Mouse (Mus musculus): ENCODE data around the gene Ccl1. TPM values are rescaled to one million over a fixed set of nuclear protein-coding genes. Genes with fewer than 3 reads are reported as not detected.
A peak's percentile ranks its signal among the peaks of the same experiment; 100 is the strongest.

The Ccl1 gene
- not detected in 2 replicates for polyA plus RNA-seq (2015; fragmentation: Nextera tagmentation; extraction: Ambion mirVana)

DNA sequence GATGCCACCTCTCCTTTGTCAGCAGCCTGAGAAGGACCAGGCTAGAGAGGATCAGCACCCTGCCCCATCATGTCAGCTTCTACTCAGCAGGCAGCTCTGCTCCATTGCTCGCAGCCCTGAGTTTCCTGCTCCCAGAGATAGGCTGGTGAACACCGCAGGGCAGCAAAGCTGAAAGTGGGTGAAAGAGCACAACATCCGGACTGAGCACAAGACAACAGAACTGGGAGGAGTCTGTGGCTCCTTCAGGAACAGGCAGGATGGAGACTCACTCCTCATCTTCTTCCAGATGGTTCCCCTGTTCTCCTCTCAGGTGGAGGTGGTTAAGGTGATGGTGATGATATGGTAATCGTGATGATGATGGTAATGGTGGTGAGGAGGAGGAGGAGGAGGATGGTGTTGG, at the start of gene Ccl1:
Ccl1 (minus strand) TSS at position 101 of the 400 bp plus-strand sequence.
- whole genome bisulfite sequencing = 70% methylated on average over 4 of the region's 4 CpGs
- Histone ChIP-seq H3K4me1 (no peaks in the 10 kb centered on the region), H3K9ac (no peak within 1 kb of the TSS), H3K9me3 (replicated peaks) (no peaks in the 10 kb centered on the region), H3K4me2 (no peak within 1 kb of the TSS), H3K27me3 (0 out of 2 replicates have a peak, but pooled peaks cover 7% of the 10 kb centered on the region), H3K36me3 (no peaks in the 10 kb centered on the region), H3K4me3 (replicated peaks) (no peak within 1 kb of the TSS), H3K27ac (no peak within 1 kb of the TSS)
- no peak for ATAC-seq (replicated peaks; ENCODE audit: low FRiP score)

DNA sequence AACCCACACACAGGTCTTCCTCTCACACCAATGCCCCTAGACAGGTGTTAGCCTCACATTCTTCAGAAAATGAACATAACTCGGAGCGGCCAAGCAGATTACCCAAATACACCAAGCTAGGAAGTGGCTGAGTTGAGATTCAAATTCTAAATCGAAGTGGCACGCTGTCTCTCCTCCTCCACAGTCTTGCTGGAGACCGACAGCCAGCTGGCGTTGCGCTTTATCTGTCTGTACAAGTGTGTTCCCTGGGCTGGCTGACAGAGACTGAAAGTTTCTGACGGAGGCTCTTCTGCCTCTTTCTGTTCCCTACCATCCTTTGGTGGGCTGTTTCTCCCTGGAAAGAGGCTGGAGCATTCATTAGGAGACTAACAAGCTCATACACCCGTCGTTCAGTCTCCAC, 45.5 kb upstream of the Ccl1 start:
- Histone ChIP-seq H3K4me1 (no peaks in the 10 kb centered on the region), H3K9ac (no peak overlapping the region), H3K4me2 (no peak overlapping the region), H3K4me3 (replicated peaks) (no peak overlapping the region), H3K36me3 (no peaks in the 10 kb centered on the region), H3K27ac (no peak overlapping the region), H3K27me3 (peaks cover 40% of the 10 kb centered on the region), H3K9me3 (replicated peaks) (no peaks in the 10 kb centered on the region)
- 86% methylated on average over 10 of the region's 10 CpGs for WGBS
- ATAC-seq (replicated peaks; ENCODE audit: low FRiP score) = no peak

DNA sequence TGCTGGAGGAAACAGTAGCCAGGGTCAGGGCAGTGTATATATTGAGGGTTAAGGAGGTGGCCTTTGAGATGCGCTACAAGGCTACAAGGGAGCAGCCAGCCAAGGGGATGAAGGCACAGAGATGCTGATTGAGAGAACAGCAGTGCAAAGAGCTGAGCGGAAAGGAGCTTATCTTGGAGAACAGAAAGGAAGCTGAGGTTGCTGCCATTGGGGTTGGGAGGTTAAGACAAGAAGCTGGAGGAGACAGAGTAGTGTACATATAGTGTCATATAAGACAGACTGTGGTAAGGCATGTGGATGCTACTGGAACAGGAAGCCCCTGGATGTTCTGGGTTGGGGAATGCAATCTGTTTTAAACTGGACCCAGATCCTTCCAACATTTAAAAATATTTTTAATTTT, 35.4 kb upstream of the Ccl1 start:
- ATAC-seq (replicated peaks; ENCODE audit: low FRiP score) = no peak
- H3K4me1 ChIP-seq = peaks cover 23% of the 10 kb centered on the region
- H3K36me3 ChIP-seq = no peaks in the 10 kb centered on the region
- H3K9me3 ChIP-seq (replicated peaks) = no peaks in the 10 kb centered on the region
- peak overlapping the region; percentile 23; the same call in 1 of the 2 replicates for H3K4me2 ChIP-seq
- peaks cover 13% of the 10 kb centered on the region for H3K27me3 ChIP-seq
- H3K4me3 ChIP-seq (replicated peaks) = no peak overlapping the region
- whole genome bisulfite sequencing = 27% methylated on average over 2 of the region's 2 CpGs
- peak overlapping the region; percentile 42 for H3K27ac ChIP-seq
- H3K9ac ChIP-seq = no peak overlapping the region

DNA sequence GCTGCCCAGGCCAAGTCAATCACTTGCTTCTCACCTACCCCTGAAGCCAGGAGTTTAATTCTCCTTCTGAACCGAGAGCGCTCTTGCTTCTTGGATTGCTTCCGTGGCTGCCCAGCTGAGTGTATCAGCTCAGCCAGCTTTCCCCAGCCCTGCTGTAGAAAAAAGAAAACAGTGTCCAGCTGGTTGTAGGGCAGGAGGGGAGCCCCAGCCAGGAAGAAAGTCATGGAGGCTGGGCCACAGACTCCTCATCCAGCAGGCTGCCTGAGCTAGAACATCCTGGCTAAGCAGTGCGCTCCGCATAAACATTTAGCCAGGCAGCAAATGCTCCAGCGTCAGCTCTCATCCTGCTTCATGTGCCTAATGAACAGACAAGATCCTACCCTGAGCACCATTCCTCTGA, 34.9 kb upstream of the Ccl1 start:
- peak; percentile 64; the same call in 1 of the 2 replicates for ATAC-seq (replicated peaks; ENCODE audit: low FRiP score)
- no peak overlapping the region for H3K4me3 ChIP-seq (replicated peaks)
- H3K27me3 ChIP-seq = peaks cover 13% of the 10 kb centered on the region
- WGBS = 9% methylated on average over 6 of the region's 6 CpGs
- H3K36me3 ChIP-seq = no peaks in the 10 kb centered on the region
- peak overlapping the region; percentile 23 for H3K4me2 ChIP-seq
- H3K9ac ChIP-seq = no peak overlapping the region
- H3K4me1 ChIP-seq = peaks cover 19% of the 10 kb centered on the region
- H3K9me3 ChIP-seq (replicated peaks) = no peaks in the 10 kb centered on the region
- H3K27ac ChIP-seq = peak overlapping the region; percentile 42

DNA sequence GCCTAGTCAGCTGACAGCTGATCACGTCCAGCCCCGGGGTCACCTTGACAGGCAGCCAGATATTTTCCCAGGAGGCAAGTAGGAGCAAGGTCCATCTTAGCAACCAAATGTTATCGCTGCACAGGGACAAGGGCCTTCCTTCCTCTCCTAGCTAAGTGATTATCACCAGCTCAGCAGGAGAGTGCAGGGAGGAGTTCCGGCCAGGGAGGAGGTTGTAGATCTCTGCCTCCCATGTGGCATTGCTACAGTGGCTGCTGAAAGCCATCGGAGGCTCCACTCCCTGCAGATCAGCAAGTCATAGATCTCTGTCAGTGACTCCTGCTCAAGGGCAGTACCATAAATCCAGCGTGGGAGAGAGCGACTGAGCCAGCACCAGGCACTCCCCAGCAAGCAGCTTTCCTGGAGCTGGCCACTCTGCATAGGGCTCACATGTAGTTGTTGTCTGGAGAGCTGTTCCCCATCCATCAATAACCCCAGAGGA, 34.5 kb upstream of the Ccl1 start:
- no peaks in the 10 kb centered on the region for H3K36me3 ChIP-seq
- peaks cover 17% of the 10 kb centered on the region for H3K4me1 ChIP-seq
- peak overlapping the region; percentile 42 for H3K27ac ChIP-seq
- no peaks in the 10 kb centered on the region for H3K9me3 ChIP-seq (replicated peaks)
- H3K9ac ChIP-seq = no peak overlapping the region
- peak; percentile 90 for ATAC-seq (replicated peaks; ENCODE audit: low FRiP score)
- peak overlapping the region; percentile 23 for H3K4me2 ChIP-seq
- H3K4me3 ChIP-seq (replicated peaks) = no peak overlapping the region
- peaks cover 13% of the 10 kb centered on the region for H3K27me3 ChIP-seq
- 5% methylated on average over 7 of the region's 7 CpGs for WGBS

DNA sequence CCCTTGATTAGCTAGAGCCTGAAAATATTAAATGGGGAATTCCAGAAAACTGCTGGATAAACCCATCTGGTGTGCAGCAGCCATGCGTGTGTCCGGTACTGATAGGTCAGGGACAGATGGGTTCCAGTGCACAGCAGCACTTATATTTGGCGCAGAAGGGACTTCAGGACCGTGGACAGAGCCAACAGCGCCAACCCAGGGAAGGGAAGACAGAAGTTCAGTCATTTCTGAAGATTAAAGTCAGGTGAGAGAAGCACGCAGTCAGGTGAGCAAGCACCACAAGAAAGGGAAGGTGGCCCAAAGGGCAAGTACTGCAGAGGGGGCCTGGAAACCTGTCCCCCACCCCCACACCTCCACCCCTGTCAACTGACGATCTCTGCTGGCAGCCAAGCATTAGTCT, 7.7 kb upstream of the Ccl1 start:
- 40% methylated on average over 7 of the region's 7 CpGs for WGBS
- no peak overlapping the region for H3K9ac ChIP-seq
- no peaks in the 10 kb centered on the region for H3K36me3 ChIP-seq
- H3K27me3 ChIP-seq = 0 out of 2 replicates have a peak, but pooled peaks cover 12% of the 10 kb centered on the region
- no peaks in the 10 kb centered on the region for H3K4me1 ChIP-seq
- no peaks in the 10 kb centered on the region for H3K9me3 ChIP-seq (replicated peaks)
- no peak for ATAC-seq (replicated peaks; ENCODE audit: low FRiP score)
- H3K27ac ChIP-seq = no peak overlapping the region
- H3K4me2 ChIP-seq = no peak overlapping the region
- no peak overlapping the region for H3K4me3 ChIP-seq (replicated peaks)

DNA sequence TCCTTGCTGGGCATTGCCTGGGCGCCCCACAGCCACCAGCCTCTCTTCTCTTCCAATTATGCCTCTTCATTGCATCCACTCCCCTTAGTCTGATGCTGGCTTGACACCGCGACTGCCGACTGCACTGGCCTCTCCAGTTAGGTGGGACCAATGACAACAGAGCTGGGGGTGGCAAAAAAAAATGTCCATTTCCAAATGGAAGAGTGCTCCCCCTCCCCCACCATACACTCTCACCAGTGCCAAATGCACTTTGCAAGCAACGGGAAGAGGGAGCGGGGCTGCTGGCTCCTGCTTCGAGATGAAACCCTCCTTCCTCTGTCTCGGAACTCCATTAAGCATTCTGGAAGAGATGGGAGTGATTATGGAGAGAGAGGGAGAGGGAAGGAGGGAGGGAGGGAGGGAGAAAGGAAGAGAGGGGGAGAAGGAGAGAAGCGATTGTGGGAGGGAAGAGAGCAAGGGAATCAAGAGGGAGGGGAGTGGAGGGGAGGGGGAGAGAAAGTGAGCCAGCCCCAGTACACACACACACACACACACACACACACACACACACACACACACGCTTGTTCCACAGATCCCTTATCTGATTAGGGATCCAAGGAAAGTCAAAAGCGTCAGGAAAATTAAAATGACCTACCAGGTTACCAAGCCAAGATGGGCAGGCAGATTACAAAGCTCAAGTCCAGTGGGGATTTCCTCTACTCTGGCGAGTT, 5.0 kb upstream of the Ccl1 start:
- H3K9ac ChIP-seq = no peak overlapping the region
- H3K27ac ChIP-seq = no peak overlapping the region
- no peaks in the 10 kb centered on the region for H3K36me3 ChIP-seq
- H3K27me3 ChIP-seq = 0 out of 2 replicates have a peak, but pooled peaks cover 12% of the 10 kb centered on the region
- WGBS = 16% methylated on average over 12 of the region's 12 CpGs
- H3K4me3 ChIP-seq (replicated peaks) = no peak overlapping the region
- H3K4me2 ChIP-seq = no peak overlapping the region
- H3K4me1 ChIP-seq = no peaks in the 10 kb centered on the region
- no peaks in the 10 kb centered on the region for H3K9me3 ChIP-seq (replicated peaks)
- no peak for ATAC-seq (replicated peaks; ENCODE audit: low FRiP score)

DNA sequence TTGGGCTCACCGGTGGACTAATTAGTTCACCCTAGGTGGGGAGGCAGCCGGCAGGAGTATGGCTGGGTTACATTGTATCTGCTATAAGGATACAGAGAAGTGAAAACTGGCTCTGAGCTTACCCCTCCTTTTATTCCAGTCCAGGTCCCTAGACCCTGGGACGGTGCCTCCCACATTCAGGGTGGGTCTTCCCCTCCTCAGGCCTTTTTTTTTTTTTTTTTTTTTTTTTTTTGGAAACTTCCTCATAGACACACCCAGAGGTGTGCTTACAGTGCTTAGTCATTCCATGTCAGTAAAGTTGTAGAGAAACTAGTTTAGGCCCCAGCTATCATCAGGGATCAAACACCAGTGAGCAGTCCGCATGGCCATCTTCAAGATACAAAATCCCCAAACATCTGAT, 7.6 kb downstream of the Ccl1 start:
- H3K4me1 ChIP-seq = no peaks in the 10 kb centered on the region
- H3K9ac ChIP-seq = no peak overlapping the region
- H3K27me3 ChIP-seq = no peaks in the 10 kb centered on the region
- no peaks in the 10 kb centered on the region for H3K36me3 ChIP-seq
- H3K4me3 ChIP-seq (replicated peaks) = no peak overlapping the region
- no peak overlapping the region for H3K4me2 ChIP-seq
- H3K9me3 ChIP-seq (replicated peaks) = no peaks in the 10 kb centered on the region
- ATAC-seq (replicated peaks; ENCODE audit: low FRiP score) = no peak
- no peak overlapping the region for H3K27ac ChIP-seq
- WGBS = 79% methylated on average over 4 of the region's 4 CpGs

DNA sequence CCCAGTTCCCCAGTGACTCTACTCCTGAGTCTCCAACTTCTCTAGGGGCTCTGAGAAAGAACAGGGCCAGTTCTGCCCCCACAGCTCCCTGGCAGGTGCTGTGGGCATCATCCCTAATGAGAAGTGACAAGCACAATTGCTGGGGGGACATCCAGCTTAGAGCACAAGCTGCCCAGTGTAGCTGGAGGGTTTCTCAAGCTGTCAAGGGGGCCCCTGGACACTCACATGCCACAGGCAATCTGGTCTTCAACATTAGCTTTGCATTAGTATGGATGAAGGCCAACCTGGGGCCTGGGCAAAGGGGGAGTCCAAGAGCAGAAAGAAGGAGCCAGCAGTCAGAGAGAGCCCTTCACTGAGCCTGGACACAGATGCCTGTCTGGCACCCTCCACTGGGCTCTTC, 14.6 kb downstream of the Ccl1 start:
- Histone ChIP-seq H3K36me3 (no peaks in the 10 kb centered on the region), H3K9ac (no peak overlapping the region), H3K27me3 (peaks cover 3% of the 10 kb centered on the region; the same call in 1 of the 2 replicates), H3K4me1 (no peaks in the 10 kb centered on the region), H3K4me3 (replicated peaks) (no peak overlapping the region), H3K27ac (no peak overlapping the region), H3K4me2 (no peak overlapping the region), H3K9me3 (replicated peaks) (no peaks in the 10 kb centered on the region)
- no peak for ATAC-seq (replicated peaks; ENCODE audit: low FRiP score)

DNA sequence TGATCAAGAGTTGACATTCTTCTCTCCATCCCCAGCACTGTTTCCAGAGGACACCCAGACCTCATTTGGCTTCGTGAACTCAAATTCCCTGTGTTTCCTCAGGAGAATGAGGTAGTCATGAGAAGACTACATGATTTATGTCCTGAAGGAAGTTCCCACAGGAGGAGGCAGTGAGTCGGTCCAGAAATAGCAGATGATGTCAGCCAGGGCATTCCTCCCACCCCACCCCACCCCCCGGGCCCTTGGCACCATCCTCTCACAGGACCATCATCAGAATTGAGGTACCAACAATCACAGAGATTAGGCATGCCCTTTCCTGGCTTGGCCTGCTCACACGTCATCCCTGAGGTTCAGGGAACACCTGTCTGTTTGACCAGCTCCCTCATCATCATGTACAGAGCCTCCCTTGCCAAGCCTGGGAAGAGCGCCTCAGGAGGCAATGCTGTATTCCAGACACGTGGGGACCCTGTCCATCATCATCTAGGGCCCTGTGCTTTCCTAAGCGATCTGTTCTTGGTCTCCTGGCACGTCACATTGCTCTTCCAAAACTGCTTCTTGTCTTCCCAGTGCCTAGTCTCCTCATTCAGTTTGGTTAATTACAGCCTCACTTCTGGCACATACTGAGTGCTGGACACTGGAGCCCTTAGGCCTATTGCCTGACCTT, 31.2 kb downstream of the Ccl1 start:
- no peaks in the 10 kb centered on the region for H3K9me3 ChIP-seq (replicated peaks)
- H3K4me1 ChIP-seq = no peaks in the 10 kb centered on the region
- H3K9ac ChIP-seq = no peak overlapping the region
- H3K4me3 ChIP-seq (replicated peaks) = no peak overlapping the region
- no peak for ATAC-seq (replicated peaks; ENCODE audit: low FRiP score)
- H3K27ac ChIP-seq = no peak overlapping the region
- H3K27me3 ChIP-seq = peaks cover 6% of the 10 kb centered on the region; the same call in 1 of the 2 replicates
- no peak overlapping the region for H3K4me2 ChIP-seq
- H3K36me3 ChIP-seq = no peaks in the 10 kb centered on the region
- 62% methylated on average over 8 of the region's 8 CpGs for WGBS

DNA sequence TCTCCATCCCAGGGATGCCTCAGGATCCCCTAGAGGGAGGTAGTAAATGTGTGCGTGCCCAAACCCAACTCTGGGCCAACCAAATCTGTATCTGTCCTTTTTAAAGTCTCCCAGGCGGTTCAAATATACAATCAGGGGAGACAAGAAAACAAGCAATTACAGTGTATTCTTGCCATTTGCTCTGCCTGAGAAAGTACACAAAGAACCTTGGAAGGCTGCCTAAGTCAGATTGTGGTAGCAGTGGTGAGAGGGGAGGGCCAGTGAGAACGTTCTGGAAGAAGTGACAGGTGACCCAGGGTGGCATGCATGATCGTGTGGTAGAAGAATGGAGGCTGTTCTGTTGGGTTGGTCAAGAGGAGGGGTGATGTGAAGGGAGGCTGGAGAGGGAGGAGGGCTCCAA, 46.4 kb downstream of the Ccl1 start:
- Histone ChIP-seq H3K4me1 (no peaks in the 10 kb centered on the region), H3K27me3 (peaks cover 54% of the 10 kb centered on the region), H3K27ac (no peak overlapping the region), H3K9ac (no peak overlapping the region), H3K4me3 (replicated peaks) (no peak overlapping the region), H3K36me3 (no peaks in the 10 kb centered on the region), H3K4me2 (no peak overlapping the region), H3K9me3 (replicated peaks) (no peaks in the 10 kb centered on the region)
- no peak for ATAC-seq (replicated peaks; ENCODE audit: low FRiP score)
- 46% methylated on average over 4 of the region's 4 CpGs for WGBS

DNA sequence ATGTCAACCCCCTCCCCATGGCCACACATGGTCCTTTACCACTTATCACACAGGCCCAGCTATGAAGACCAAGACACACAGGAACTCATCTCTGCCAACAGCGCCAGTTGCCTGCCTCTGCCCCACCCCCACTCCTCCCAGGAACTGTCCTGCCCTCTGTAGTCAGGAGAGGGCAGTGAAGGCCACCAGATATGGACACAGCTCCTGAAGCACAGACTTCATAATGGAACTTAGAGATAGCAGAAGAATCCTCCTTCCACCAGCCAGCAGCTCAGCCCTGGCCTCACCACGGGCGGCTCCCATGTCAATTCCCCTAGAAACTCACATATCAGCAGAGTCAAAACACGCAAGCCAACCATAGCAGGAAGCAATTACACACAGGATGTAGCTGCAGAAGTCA, 49.9 kb downstream of the Ccl1 start:
- Histone ChIP-seq H3K4me1 (no peaks in the 10 kb centered on the region), H3K27me3 (peaks cover 46% of the 10 kb centered on the region), H3K4me2 (no peak overlapping the region), H3K9me3 (replicated peaks) (no peaks in the 10 kb centered on the region), H3K36me3 (no peaks in the 10 kb centered on the region), H3K4me3 (replicated peaks) (no peak overlapping the region), H3K9ac (no peak overlapping the region), H3K27ac (no peak overlapping the region)
- WGBS = 23% methylated on average over 4 of the region's 4 CpGs
- ATAC-seq (replicated peaks; ENCODE audit: low FRiP score) = no peak
